Mouse (Mus musculus) MEL (cell line): Measurements from ENCODE around the gene Homer3. TPM values are rescaled to one million over a fixed set of nuclear protein-coding genes. Genes with fewer than 3 reads are reported as not detected.
A peak's percentile ranks its signal among the peaks of the same experiment; 100 is the strongest.

Experiments
- DNase-seq: peaks from one replicate; pipeline ENCODE4 v3.0.0; 2011; ENCODE audit warnings: low read depth, low spot score
- H3K27ac ChIP-seq: 2 replicates; pipeline ENCODE4 v1.5.1; 2012; ENCODE audit warnings: low read depth, mild to moderate bottlenecking, control low read depth, low read length, moderate library complexity; ENCODE audit not compliant: control insufficient read depth
- H3K27me3 ChIP-seq, 2 experiments: fragments of 150-350 bp in 1 of 2; sonication (generic) in 1 of 2; 2 replicates each; pipeline ENCODE4 v1.6.1; 2012; ENCODE audit warnings: low read length in 2 of 2, mild to moderate bottlenecking in 2 of 2, improper control_type of control experiment in 1 of 2, moderate library complexity in 1 of 2; ENCODE audit not compliant: insufficient read depth in 2 of 2, control insufficient read depth in 1 of 2
- H3K36me3 ChIP-seq, 2 experiments: 2 replicates each; pipeline ENCODE4 v1.6.1; 2012 to 2014; ENCODE audit warnings: low read length in 2 of 2, improper control_type of control experiment in 1 of 2, inconsistent platforms in 1 of 2, mild to moderate bottlenecking in 1 of 2; ENCODE audit not compliant: insufficient read depth in 2 of 2, control insufficient read depth in 1 of 2
- H3K4me1 ChIP-seq, 2 experiments: fragments of 150-350 bp in 1 of 2; sonication (generic) in 1 of 2; 2 replicates each; pipeline ENCODE4 v1.6.1; 2012; ENCODE audit warnings: low read length in 2 of 2, improper control_type of control experiment in 1 of 2, mild to moderate bottlenecking in 1 of 2; ENCODE audit not compliant: insufficient read depth in 2 of 2, control insufficient read depth in 1 of 2
- H3K4me3 ChIP-seq, 2 experiments: fragments of 150-350 bp in 1 of 2; sonication (generic) in 1 of 2; 2 replicates each; pipeline ENCODE4 v1.5.1; 2012; ENCODE audit warnings: low read depth in 2 of 2, low read length in 2 of 2, mild to moderate bottlenecking in 2 of 2, moderate library complexity in 2 of 2, control low read depth in 1 of 2, improper control_type of control experiment in 1 of 2; ENCODE audit not compliant: control insufficient read depth in 1 of 2, insufficient read depth in 1 of 2
- H3K79me2 ChIP-seq: 2 replicates; pipeline ENCODE4 v1.6.1; 2012; ENCODE audit warnings: mild to moderate bottlenecking, low read length, moderate library complexity; ENCODE audit not compliant: control insufficient read depth, poor library complexity, insufficient read depth
- H3K9ac ChIP-seq: 2 replicates; pipeline ENCODE4 v1.6.1; 2012; ENCODE audit warnings: low read depth, mild to moderate bottlenecking, control low read depth, low read length, moderate library complexity; ENCODE audit not compliant: control insufficient read depth, poor library complexity, severe bottlenecking
- H3K9me3 ChIP-seq: fragments of 150-350 bp; sonication (generic); replicated peaks from 2 replicates; pipeline ENCODE4 v1.6.1; 2012; ENCODE audit warnings: mild to moderate bottlenecking, low read length, improper control_type of control experiment, moderate library complexity; ENCODE audit not compliant: insufficient read depth
- BHLHE40 ChIP-seq: IDR thresholded peaks from 2 replicates; pipeline ENCODE4 v1.6.1; 2012; ENCODE audit warnings: low read depth, mild to moderate bottlenecking, inconsistent platforms, low read length, improper control_type of control experiment, borderline replicate concordance
- CHD1 ChIP-seq: IDR thresholded peaks from 2 replicates; pipeline ENCODE4 v1.6.1; 2012; ENCODE audit warnings: low read depth, mild to moderate bottlenecking, inconsistent platforms, low read length, improper control_type of control experiment
- CHD2 ChIP-seq: IDR thresholded peaks from 2 replicates; pipeline ENCODE4 v1.6.1; 2011; ENCODE audit warnings: low read length, improper control_type of control experiment
- E2F4 ChIP-seq: IDR thresholded peaks from 2 replicates; pipeline ENCODE4 v1.6.1; 2011; ENCODE audit warnings: low read depth, low read length, improper control_type of control experiment, borderline replicate concordance
- ELF1 ChIP-seq: IDR thresholded peaks from 2 replicates; pipeline ENCODE4 v1.6.1; 2014; ENCODE audit warnings: low read depth, mild to moderate bottlenecking, inconsistent platforms, low read length, improper control_type of control experiment, moderate library complexity
- EP300 ChIP-seq, 2 experiments: IDR thresholded peaks; 2 replicates each; pipeline ENCODE4 v1.6.1; 2011; ENCODE audit warnings: improper control_type of control experiment in 2 of 2, low read length in 2 of 2, low read depth in 1 of 2, mild to moderate bottlenecking in 1 of 2
- ETS1 ChIP-seq: IDR thresholded peaks from 2 replicates; pipeline ENCODE4 v1.6.1; 2012; ENCODE audit warnings: low read depth, mild to moderate bottlenecking, inconsistent platforms, low read length, improper control_type of control experiment, moderate library complexity
- GABPA ChIP-seq: IDR thresholded peaks from 2 replicates; pipeline ENCODE4 v1.6.1; 2012; ENCODE audit warnings: low read depth, mild to moderate bottlenecking, inconsistent platforms, low read length, improper control_type of control experiment, moderate library complexity
- GATA1 ChIP-seq: IDR thresholded peaks from 2 replicates; pipeline ENCODE4 v1.6.1; 2011; ENCODE audit warnings: low read depth, low read length, improper control_type of control experiment
- HCFC1 ChIP-seq: IDR thresholded peaks from 2 replicates; pipeline ENCODE4 v1.6.1; 2012; ENCODE audit warnings: low read depth, mild to moderate bottlenecking, inconsistent platforms, low read length, improper control_type of control experiment, moderate library complexity
- KAT2A ChIP-seq: conservative IDR thresholded peaks from 2 replicates; pipeline ENCODE4 v1.6.1; 2012; ENCODE audit warnings: low read depth, low read length, improper control_type of control experiment, inconsistent platforms
- MAFK ChIP-seq: IDR thresholded peaks from 2 replicates; pipeline ENCODE4 v1.6.1; 2011; ENCODE audit warnings: low read depth, mild to moderate bottlenecking, low read length, improper control_type of control experiment, borderline replicate concordance
- MAX ChIP-seq: IDR thresholded peaks from 2 replicates; pipeline ENCODE4 v1.6.1; 2011; ENCODE audit warnings: low read length, improper control_type of control experiment
- MXI1 ChIP-seq: IDR thresholded peaks from 2 replicates; pipeline ENCODE4 v1.6.1; 2011; ENCODE audit warnings: mild to moderate bottlenecking, low read depth, low read length, improper control_type of control experiment
- MYB ChIP-seq: IDR thresholded peaks from 2 replicates; pipeline ENCODE4 v1.6.1; 2011; ENCODE audit warnings: mild to moderate bottlenecking, low read depth, low read length, improper control_type of control experiment
- MYC ChIP-seq: IDR thresholded peaks from 2 replicates; pipeline ENCODE4 v1.6.1; 2011; ENCODE audit warnings: low read depth, mild to moderate bottlenecking, low read length, improper control_type of control experiment, moderate library complexity
- NELFE ChIP-seq: IDR thresholded peaks from 2 replicates; pipeline ENCODE4 v1.6.1; 2011; ENCODE audit warnings: low read depth, low read length, improper control_type of control experiment
- NRF1 ChIP-seq: IDR thresholded peaks from 2 replicates; pipeline ENCODE4 v1.6.1; 2014; ENCODE audit warnings: low read depth, mild to moderate bottlenecking, inconsistent platforms, low read length, improper control_type of control experiment, moderate library complexity; ENCODE audit not compliant: poor library complexity, insufficient read depth, severe bottlenecking
- POLR2A ChIP-seq, 2 experiments: IDR thresholded peaks; 2 replicates each; pipeline ENCODE4 v1.6.1; 2011 to 2012; ENCODE audit warnings: low read length in 2 of 2, mild to moderate bottlenecking in 2 of 2, control low read depth in 1 of 2, improper control_type of control experiment in 1 of 2, low read depth in 1 of 2, moderate library complexity in 1 of 2; ENCODE audit not compliant: control insufficient read depth in 1 of 2, insufficient read depth in 1 of 2, poor library complexity in 1 of 2
- POLR2AphosphoS2 ChIP-seq: IDR thresholded peaks from 2 replicates; pipeline ENCODE4 v1.6.1; 2011; ENCODE audit warnings: low read length, improper control_type of control experiment
- RAD21 ChIP-seq: IDR thresholded peaks from 2 replicates; pipeline ENCODE4 v1.6.1; 2011; ENCODE audit warnings: mild to moderate bottlenecking, low read depth, low read length, improper control_type of control experiment
- RCOR1 ChIP-seq: IDR thresholded peaks from 2 replicates; pipeline ENCODE4 v1.6.1; 2012; ENCODE audit warnings: low read depth, mild to moderate bottlenecking, inconsistent platforms, low read length, improper control_type of control experiment
- SIN3A ChIP-seq: IDR thresholded peaks from 2 replicates; pipeline ENCODE4 v1.6.1; 2012; ENCODE audit warnings: low read length, improper control_type of control experiment, inconsistent platforms
- TAL1 ChIP-seq: IDR thresholded peaks from 2 replicates; pipeline ENCODE4 v1.6.1; 2012; ENCODE audit warnings: mild to moderate bottlenecking, inconsistent platforms, low read length, moderate library complexity, mixed read lengths
- TBP ChIP-seq: IDR thresholded peaks from 2 replicates; pipeline ENCODE4 v1.8.0; 2011; ENCODE audit warnings: low read depth, low read length, improper control_type of control experiment
- TCF12 ChIP-seq: IDR thresholded peaks from 2 replicates; pipeline ENCODE4 v1.6.1; 2014; ENCODE audit warnings: low read depth, mild to moderate bottlenecking, inconsistent platforms, low read length, improper control_type of control experiment, moderate library complexity
- UBTF ChIP-seq: IDR thresholded peaks from 2 replicates; pipeline ENCODE4 v1.6.1; 2012; ENCODE audit warnings: low read depth, mild to moderate bottlenecking, inconsistent platforms, low read length, improper control_type of control experiment, moderate library complexity, borderline replicate concordance; ENCODE audit not compliant: insufficient read depth
- USF1 ChIP-seq: IDR thresholded peaks from 2 replicates; pipeline ENCODE4 v1.6.1; 2014; ENCODE audit warnings: low read depth, mild to moderate bottlenecking, inconsistent platforms, low read length, improper control_type of control experiment, moderate library complexity
- USF2 ChIP-seq, 2 experiments: IDR thresholded peaks; 2 replicates each; pipeline ENCODE4 v1.6.1; 2011 to 2012; ENCODE audit warnings: improper control_type of control experiment in 2 of 2, low read length in 2 of 2, borderline replicate concordance in 1 of 2, inconsistent platforms in 1 of 2, low read depth in 1 of 2, mild to moderate bottlenecking in 1 of 2; ENCODE audit not compliant: insufficient read depth in 1 of 2
- ZC3H11A ChIP-seq: IDR thresholded peaks from 2 replicates; pipeline ENCODE4 v1.6.1; 2012; ENCODE audit warnings: low read depth, mild to moderate bottlenecking, inconsistent platforms, low read length, improper control_type of control experiment
- ZKSCAN1 ChIP-seq: IDR thresholded peaks from 2 replicates; pipeline ENCODE4 v1.6.1; 2012; ENCODE audit warnings: low read depth, mild to moderate bottlenecking, inconsistent platforms, low read length, improper control_type of control experiment, moderate library complexity
- ZNF384 ChIP-seq: IDR thresholded peaks from 2 replicates; pipeline ENCODE4 v1.6.1; 2012; ENCODE audit warnings: low read depth, mild to moderate bottlenecking, inconsistent platforms, low read length, improper control_type of control experiment
- polyA plus RNA-seq, 2 experiments: library from polyadenylated mRNA; stranded (reverse) in 1 of 2; unstranded in 1 of 2; fragments of >175 nt in 1 of 2; fragments of >200 nt in 1 of 2; gene quantifications; 2 replicates each; pipeline versions ENCODE4 v1.2.1 to v1.2.4; 2012; ENCODE audit warnings: low replicate concordance in 2 of 2, low read depth in 1 of 2; ENCODE audit not compliant: insufficient read length in 2 of 2, insufficient read depth in 1 of 2, missing spikeins in 1 of 2
- total RNA-seq: library from RNA; depleted of rRNA; stranded (reverse); fragments of 300-350 nt; gene quantifications from 2 replicates; pipeline ENCODE4 v1.2.3, GENCODE M21; 2012

The Homer3 gene
- total and polyA plus RNA-seq, 3 experiments: 12.2 to 22.8 TPM; not detected in 1

DNA sequence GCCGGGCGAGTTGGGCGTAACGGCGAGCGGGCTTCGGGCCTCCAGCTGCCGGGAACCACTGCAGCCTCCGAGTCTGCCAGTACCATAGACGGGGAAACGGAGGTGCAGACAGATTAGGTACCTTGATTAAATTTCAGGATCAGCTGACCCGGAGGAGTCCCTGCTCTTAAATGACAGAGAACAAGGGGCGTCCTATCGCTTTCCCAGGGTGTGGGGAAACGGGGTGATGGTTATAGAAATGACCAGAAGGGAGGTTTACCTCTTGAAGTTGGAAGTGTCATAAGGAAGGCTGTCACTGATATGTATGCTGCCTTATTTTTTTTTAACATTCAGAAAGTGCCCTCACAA is 47.9 kb upstream of the Homer3 start (continued):
- no peak for TF ChIP-seq HCFC1
- TF ChIP-seq NRF1: no peak
- no peak for TF ChIP-seq RAD21

DNA sequence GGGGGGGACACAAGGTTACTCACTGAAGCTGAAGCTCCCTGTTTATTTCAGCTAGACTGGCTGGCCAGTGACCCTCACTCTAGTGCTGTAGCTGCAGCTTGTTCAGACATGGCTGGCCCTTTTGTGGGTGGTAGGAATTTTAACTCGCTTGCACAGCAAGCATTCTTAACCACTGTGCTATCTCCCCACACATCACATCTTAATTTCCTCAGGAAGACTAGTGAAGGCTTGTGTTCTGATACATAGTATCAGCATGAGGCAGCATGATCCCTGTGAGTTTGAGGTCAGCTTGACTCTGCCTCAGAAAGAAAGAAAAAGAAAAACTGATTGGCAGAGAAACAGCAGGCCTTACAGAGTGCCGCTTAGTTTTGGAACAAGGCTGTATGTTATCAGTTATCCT is 44.8 kb upstream of the Homer3 start:
- peak; percentile 81 for DNase-seq
- Histone ChIP-seq H3K4me3 (no peak overlapping the region), H3K9ac (no peak overlapping the region), H3K27ac (peak overlapping the region; percentile 22), H3K79me2 (peaks cover 18% of the 10 kb centered on the region), H3K36me3 (peaks cover 12 to 28% of the 10 kb centered on the region in 2 experiments; a peak in 3 of 4 replicates), H3K27me3 (no peaks in the 10 kb centered on the region), H3K4me1 (peaks cover 12 to 26% of the 10 kb centered on the region in 2 experiments), H3K9me3 (no peaks in the 10 kb centered on the region)
- TF ChIP-seq POLR2AphosphoS2 (no peak), GABPA (no peak), UBTF (no peak), ELF1 (no peak), ZNF384 (0 out of 2 replicates have a peak, but pooled peaks have one; percentile 33), MAX (peak; percentile 65), TCF12 (peak; percentile 89), TAL1 (peak; percentile 80), ZKSCAN1 (no peak), SIN3A (peak; percentile 81), MXI1 (peak; percentile 84), KAT2A (no peak), CHD2 (no peak), CHD1 (no peak), ETS1 (peak; percentile 76), GATA1 (peak; percentile 91), E2F4 (no peak), POLR2A (IDR thresholded peaks at IDR 0.05; ENCODE audit: control insufficient read depth in 1 of 2, insufficient read depth in 1 of 2, low read depth in 1 of 2, low read length in 2 of 2, poor library complexity in 1 of 2) (no peak), RCOR1 (peak; percentile 92), TBP (no peak), USF1 (no peak), HCFC1 (no peak), MAFK (peak; percentile 60; the same call in 1 of the 2 replicates), EP300 (IDR thresholded peaks at IDR 0.05; ENCODE audit: low read depth in 1 of 2, low read length in 2 of 2) (peak; percentile 87 to 92), NELFE (no peak), ZC3H11A (no peak), MYB (no peak), NRF1 (no peak; the same call in 1 of the 2 replicates), USF2 (IDR thresholded peaks at IDR 0.05; ENCODE audit: borderline replicate concordance in 1 of 2, insufficient read depth in 1 of 2, low read depth in 1 of 2, low read length in 2 of 2) (no peak), MYC (0 out of 2 replicates have a peak, but pooled peaks have one; percentile 41), BHLHE40 (peak; percentile 46; the same call in 1 of the 2 replicates)
